ENCODE assay signal across 20 mouse cellular contexts in genomic region chr8:122086064-122086463, GRCm38 (mm10).
DNase-seq lines count a peak whose midpoint lies in the region; ATAC-seq lines count a peak whose summit lies in the region.
"Had no signal": no experiment of that assay in that cellular context is flagged by ENCODE, and none has a peak within 500 bp of the region (broad histone marks: within the 10 kb centered on the region; RNA-seq: fewer than 3 reads in every experiment).

No protein-coding gene starts in this region.

- DNase-seq in cerebellum, adult 11-12 months, result peak; percentile 38
- peak; percentile 46 for DNase-seq in testis, postnatal 10 days (ENCODE audit: low spot score)
- DNase-seq in testis, postnatal 14 days (ENCODE audit: low spot score), result no peak
- peak; percentile 51 to 54 for DNase-seq in cerebellum, postnatal 10 days
- DNase-seq in thymus, postnatal 0 days (ENCODE audit: low spot score), result no peak
- no peak for DNase-seq in urinary bladder, postnatal 36 days (ENCODE audit: low spot score in 2 of 2)
- DNase-seq: adrenal gland, adult 8-10 months; kidney, postnatal 25 days; layer of hippocampus, postnatal 36 days; liver, embryonic 13.5 days; lung, adult 2 months; lung, postnatal 14 days; right cerebral cortex, adult 18-20 months; right cerebral cortex, postnatal 4 days; thymus, adult 18-20 months; thymus, postnatal 4 days had no signal

- no peak for ATAC-seq in cerebellum, adult (ENCODE audit: insufficient number of reproducible peaks, low FRiP score, low TSS enrichment)
- ATAC-seq: forebrain, embryonic 16.5 days; intestine, postnatal 0 days; Patski had no signal

Comparison
In these comparisons a context has a peak if more than half of its experiments do, and no peak if none do; other contexts are left out.
1. DNase-seq: peak in cerebellum, adult 11-12 months (single experiment), testis, postnatal 10 days (single experiment) and cerebellum, postnatal 10 days (2 of 2); none in testis, postnatal 14 days (single experiment), thymus, postnatal 0 days (single experiment) and urinary bladder, postnatal 36 days (0 of 2).